Mouse (Mus musculus): Measurements from ENCODE around the gene Gab2. TPM values are rescaled to one million over a fixed set of nuclear protein-coding genes. Genes with fewer than 3 reads are reported as not detected.

Gene Gab2
- polyA plus RNA-seq, 1 experiment from 2014 or later, result 16.9 TPM

GRCm38 (mm10) chr7:97339623-97340022, 258.2 kb downstream of the Gab2 start:
- H3K36me3 ChIP-seq (ENCODE audit: control insufficient read depth, insufficient read depth), result no peaks in the 10 kb centered on the region
- no peak overlapping the region for H3K4me2 ChIP-seq (ENCODE audit: low read length)
- H3K9me3 ChIP-seq (ENCODE audit: control insufficient read depth, low read length), result no peaks in the 10 kb centered on the region
- H3K27ac ChIP-seq (ENCODE audit: low read length), result no peak overlapping the region
- 73% methylated on average over 7 of the region's 7 CpGs for WGBS
- peaks cover 9% of the 10 kb centered on the region for H3K4me1 ChIP-seq (replicated peaks; ENCODE audit: control insufficient read depth, insufficient read depth, low read length)
- H3K27me3 ChIP-seq (replicated peaks; ENCODE audit: control insufficient read depth, insufficient read depth, low read length), result no peaks in the 10 kb centered on the region
- no peak overlapping the region for H3K9ac ChIP-seq (replicated peaks; ENCODE audit: low read depth, low read length)
- ATAC-seq, result peak; percentile 59
- no peak overlapping the region for H3K4me3 ChIP-seq (replicated peaks; ENCODE audit: low read length)

DNA sequence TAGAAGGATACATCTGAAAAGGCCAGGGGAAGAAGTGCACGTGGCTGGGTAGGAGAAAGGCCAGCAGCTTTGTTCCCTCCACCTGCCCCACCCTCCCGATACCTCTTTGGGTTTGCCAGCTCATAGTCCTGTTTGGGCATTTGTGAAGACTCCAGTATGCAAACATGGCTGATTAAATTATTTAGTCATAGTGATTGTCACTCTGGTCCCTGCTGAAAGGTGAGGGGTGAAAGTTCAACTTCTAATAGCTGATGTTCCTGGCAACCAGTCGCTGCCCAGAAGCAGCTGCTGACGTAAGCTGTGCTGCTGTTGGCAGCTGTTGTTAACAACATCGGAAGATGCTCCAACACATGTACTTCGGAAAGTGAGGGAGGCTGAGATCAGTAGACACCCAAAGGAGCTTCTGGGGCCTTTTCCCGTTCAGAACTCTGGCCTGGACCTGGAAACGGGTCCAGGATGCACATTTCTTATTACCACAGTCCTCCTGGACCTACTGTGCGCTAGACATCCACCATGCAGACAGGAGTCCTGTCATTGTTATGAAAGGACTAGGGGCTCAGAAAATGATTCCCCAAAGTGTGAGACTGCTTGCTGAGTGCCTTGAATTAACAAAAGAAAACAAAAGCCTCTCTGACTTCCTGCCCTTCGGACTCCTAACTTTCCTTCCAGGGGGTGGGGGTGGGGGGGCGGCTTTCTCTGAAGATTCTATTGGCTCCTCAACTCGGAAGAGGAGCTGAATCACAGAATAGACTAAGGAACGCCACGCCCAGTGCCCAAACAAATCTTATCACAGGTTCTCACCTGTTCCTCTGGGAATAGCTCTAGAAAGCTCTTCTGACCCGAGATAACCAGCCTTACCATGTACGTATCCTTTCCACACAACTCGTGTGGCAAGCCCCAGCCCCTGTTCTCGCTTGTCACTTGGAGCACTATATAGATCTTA, 259.8 kb downstream of the Gab2 start:
- Histone ChIP-seq H3K9me3 (ENCODE audit: control insufficient read depth, low read length) (no peaks in the 10 kb centered on the region), H3K4me1 (replicated peaks; ENCODE audit: control insufficient read depth, insufficient read depth, low read length) (peaks cover 23% of the 10 kb centered on the region), H3K36me3 (ENCODE audit: control insufficient read depth, insufficient read depth) (no peaks in the 10 kb centered on the region), H3K9ac (replicated peaks; ENCODE audit: low read depth, low read length) (no peak overlapping the region), H3K27me3 (replicated peaks; ENCODE audit: control insufficient read depth, insufficient read depth, low read length) (no peaks in the 10 kb centered on the region), H3K4me3 (replicated peaks; ENCODE audit: low read length) (no peak overlapping the region), H3K27ac (ENCODE audit: low read length) (no peak overlapping the region), H3K4me2 (ENCODE audit: low read length) (no peak overlapping the region)
- ATAC-seq, result no peak
- WGBS, result 71% methylated on average over 18 of the region's 18 CpGs

GRCm38 (mm10) chr7:97342961-97343360, 261.6 kb downstream of the Gab2 start:
- Histone ChIP-seq H3K4me1 (replicated peaks; ENCODE audit: control insufficient read depth, insufficient read depth, low read length) (peaks cover 29% of the 10 kb centered on the region), H3K4me3 (replicated peaks; ENCODE audit: low read length) (no peak overlapping the region), H3K27ac (ENCODE audit: low read length) (no peak overlapping the region), H3K9me3 (ENCODE audit: control insufficient read depth, low read length) (no peaks in the 10 kb centered on the region), H3K36me3 (ENCODE audit: control insufficient read depth, insufficient read depth) (no peaks in the 10 kb centered on the region), H3K4me2 (ENCODE audit: low read length) (no peak overlapping the region), H3K27me3 (replicated peaks; ENCODE audit: control insufficient read depth, insufficient read depth, low read length) (no peaks in the 10 kb centered on the region), H3K9ac (replicated peaks; ENCODE audit: low read depth, low read length) (no peak overlapping the region)
- no peak for ATAC-seq
- 80% methylated on average over 2 of the region's 2 CpGs for WGBS

- Histone ChIP-seq H3K4me2 (ENCODE audit: low read length) (no peak overlapping the region), H3K27ac (ENCODE audit: low read length) (peak overlapping the region; percentile 80), H3K36me3 (ENCODE audit: control insufficient read depth, insufficient read depth) (no peaks in the 10 kb centered on the region), H3K27me3 (replicated peaks; ENCODE audit: control insufficient read depth, insufficient read depth, low read length) (no peaks in the 10 kb centered on the region), H3K9ac (replicated peaks; ENCODE audit: low read depth, low read length) (no peak overlapping the region), H3K4me1 (replicated peaks; ENCODE audit: control insufficient read depth, insufficient read depth, low read length) (peaks cover 23% of the 10 kb centered on the region), H3K4me3 (replicated peaks; ENCODE audit: low read length) (no peak overlapping the region), H3K9me3 (ENCODE audit: control insufficient read depth, low read length) (no peaks in the 10 kb centered on the region)
- ATAC-seq, result no peak; the same call in 1 of the 2 replicates
- whole genome bisulfite sequencing, result 85% methylated on average over 2 of the region's 2 CpGs
These were observed 263.3 kb downstream of the Gab2 start for GRCm38 (mm10) chr7:97344655-97345054.

DNA sequence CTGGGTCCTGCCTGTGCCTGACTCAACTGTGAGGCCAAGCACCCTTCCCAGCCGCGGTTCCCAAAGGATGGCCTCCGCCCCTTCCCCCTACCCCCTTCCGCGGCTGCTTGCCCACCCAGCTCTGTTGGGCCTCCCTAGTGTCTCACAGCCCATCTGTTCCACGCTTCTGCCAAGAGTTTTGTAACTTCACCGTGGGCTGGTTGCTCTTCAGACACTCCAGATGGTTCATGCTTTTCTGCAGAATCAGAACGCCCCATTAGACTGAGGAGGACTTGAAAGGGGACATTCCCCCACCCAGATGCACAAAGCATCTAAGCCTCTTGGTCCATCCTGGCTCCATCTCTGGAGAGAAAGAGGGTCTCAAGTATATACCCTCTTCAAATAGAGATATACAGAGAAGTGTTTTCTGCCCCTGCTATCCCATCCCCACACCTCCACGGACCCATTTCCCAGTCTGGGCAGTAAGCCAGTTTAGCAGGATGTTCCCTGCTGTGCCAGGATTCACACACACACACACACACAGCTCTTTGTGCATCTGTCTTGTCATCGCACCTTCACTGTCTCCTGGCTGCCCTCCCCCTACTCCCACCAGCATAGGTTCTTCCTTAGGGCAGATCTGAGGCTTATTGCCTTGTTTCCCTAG, 264.0 kb downstream of the Gab2 start:
- Histone ChIP-seq H3K9me3 (ENCODE audit: control insufficient read depth, low read length) (no peaks in the 10 kb centered on the region), H3K4me2 (ENCODE audit: low read length) (no peak overlapping the region), H3K9ac (replicated peaks; ENCODE audit: low read depth, low read length) (no peak overlapping the region), H3K4me3 (replicated peaks; ENCODE audit: low read length) (no peak overlapping the region), H3K36me3 (ENCODE audit: control insufficient read depth, insufficient read depth) (no peaks in the 10 kb centered on the region), H3K27ac (ENCODE audit: low read length) (peak overlapping the region; percentile 80), H3K27me3 (replicated peaks; ENCODE audit: control insufficient read depth, insufficient read depth, low read length) (no peaks in the 10 kb centered on the region), H3K4me1 (replicated peaks; ENCODE audit: control insufficient read depth, insufficient read depth, low read length) (peaks cover 20% of the 10 kb centered on the region)
- WGBS, result 35% methylated on average over 10 of the region's 10 CpGs
- peak; percentile 92 for ATAC-seq

- peak overlapping the region; percentile 80 for H3K27ac ChIP-seq (ENCODE audit: low read length)
- no peaks in the 10 kb centered on the region for H3K9me3 ChIP-seq (ENCODE audit: control insufficient read depth, low read length)
- 64% methylated on average over 9 of the region's 9 CpGs for WGBS
- peaks cover 20% of the 10 kb centered on the region for H3K4me1 ChIP-seq (replicated peaks; ENCODE audit: control insufficient read depth, insufficient read depth, low read length)
- H3K4me2 ChIP-seq (ENCODE audit: low read length), result no peak overlapping the region
- H3K9ac ChIP-seq (replicated peaks; ENCODE audit: low read depth, low read length), result no peak overlapping the region
- no peaks in the 10 kb centered on the region for H3K36me3 ChIP-seq (ENCODE audit: control insufficient read depth, insufficient read depth)
- H3K27me3 ChIP-seq (replicated peaks; ENCODE audit: control insufficient read depth, insufficient read depth, low read length), result no peaks in the 10 kb centered on the region
- H3K4me3 ChIP-seq (replicated peaks; ENCODE audit: low read length), result no peak overlapping the region
- ATAC-seq, result no peak
These were observed 264.9 kb downstream of the Gab2 start for GRCm38 (mm10) chr7:97346111-97346821.

DNA sequence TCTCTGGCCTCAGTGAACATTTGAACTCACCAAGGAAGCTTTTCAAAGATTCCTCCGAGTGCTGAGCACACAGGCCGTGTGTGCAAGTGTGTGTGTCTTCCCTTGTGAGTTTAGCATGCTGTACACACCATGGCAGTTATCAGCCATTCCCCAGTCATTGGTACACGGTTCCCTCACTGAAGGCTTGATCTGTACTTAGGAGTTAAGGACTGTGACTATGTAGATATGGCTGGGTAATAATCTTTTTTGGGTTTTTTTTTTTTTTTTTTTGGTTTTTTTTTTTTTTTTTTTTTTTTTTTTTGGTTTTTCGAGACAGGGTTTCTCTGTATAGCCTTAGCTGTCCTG, 265.4 kb downstream of the Gab2 start:
- no peak overlapping the region for H3K27ac ChIP-seq (ENCODE audit: low read length)
- no peaks in the 10 kb centered on the region for H3K36me3 ChIP-seq (ENCODE audit: control insufficient read depth, insufficient read depth)
- H3K9ac ChIP-seq (replicated peaks; ENCODE audit: low read depth, low read length), result no peak overlapping the region
- H3K4me3 ChIP-seq (replicated peaks; ENCODE audit: low read length), result no peak overlapping the region
- no peak overlapping the region for H3K4me2 ChIP-seq (ENCODE audit: low read length)
- H3K9me3 ChIP-seq (ENCODE audit: control insufficient read depth, low read length), result no peaks in the 10 kb centered on the region
- H3K27me3 ChIP-seq (replicated peaks; ENCODE audit: control insufficient read depth, insufficient read depth, low read length), result no peaks in the 10 kb centered on the region
- WGBS, result 59% methylated on average over 3 of the region's 4 CpGs
- H3K4me1 ChIP-seq (replicated peaks; ENCODE audit: control insufficient read depth, insufficient read depth, low read length), result peaks cover 20% of the 10 kb centered on the region
- ATAC-seq, result no peak

GRCm38 (mm10) chr7:97347464-97347863, 266.1 kb downstream of the Gab2 start:
- Histone ChIP-seq H3K27ac (ENCODE audit: low read length) (no peak overlapping the region), H3K9ac (replicated peaks; ENCODE audit: low read depth, low read length) (no peak overlapping the region), H3K4me1 (replicated peaks; ENCODE audit: control insufficient read depth, insufficient read depth, low read length) (peaks cover 20% of the 10 kb centered on the region), H3K4me2 (ENCODE audit: low read length) (no peak overlapping the region), H3K4me3 (replicated peaks; ENCODE audit: low read length) (no peak overlapping the region), H3K27me3 (replicated peaks; ENCODE audit: control insufficient read depth, insufficient read depth, low read length) (no peaks in the 10 kb centered on the region), H3K36me3 (ENCODE audit: control insufficient read depth, insufficient read depth) (no peaks in the 10 kb centered on the region), H3K9me3 (ENCODE audit: control insufficient read depth, low read length) (no peaks in the 10 kb centered on the region)
- WGBS, result 97% methylated on average over 15 of the region's 15 CpGs
- ATAC-seq, result no peak

- ATAC-seq, result no peak
- no peaks in the 10 kb centered on the region for H3K36me3 ChIP-seq (ENCODE audit: control insufficient read depth, insufficient read depth)
- H3K4me2 ChIP-seq (ENCODE audit: low read length), result no peak overlapping the region
- 91% methylated on average over 3 of the region's 3 CpGs for WGBS
- H3K4me3 ChIP-seq (replicated peaks; ENCODE audit: low read length), result no peak overlapping the region
- H3K27ac ChIP-seq (ENCODE audit: low read length), result no peak overlapping the region
- peaks cover 20% of the 10 kb centered on the region for H3K4me1 ChIP-seq (replicated peaks; ENCODE audit: control insufficient read depth, insufficient read depth, low read length)
- H3K9me3 ChIP-seq (ENCODE audit: control insufficient read depth, low read length), result no peaks in the 10 kb centered on the region
- H3K9ac ChIP-seq (replicated peaks; ENCODE audit: low read depth, low read length), result no peak overlapping the region
- H3K27me3 ChIP-seq (replicated peaks; ENCODE audit: control insufficient read depth, insufficient read depth, low read length), result no peaks in the 10 kb centered on the region
These were observed 266.9 kb downstream of the Gab2 start for GRCm38 (mm10) chr7:97348318-97348717.

Data from forebrain, embryonic 16.5 days (tissue).